Mouse (Mus musculus): ENCODE measurements around the gene Kdm7a.

Gene Kdm7a

DNA sequence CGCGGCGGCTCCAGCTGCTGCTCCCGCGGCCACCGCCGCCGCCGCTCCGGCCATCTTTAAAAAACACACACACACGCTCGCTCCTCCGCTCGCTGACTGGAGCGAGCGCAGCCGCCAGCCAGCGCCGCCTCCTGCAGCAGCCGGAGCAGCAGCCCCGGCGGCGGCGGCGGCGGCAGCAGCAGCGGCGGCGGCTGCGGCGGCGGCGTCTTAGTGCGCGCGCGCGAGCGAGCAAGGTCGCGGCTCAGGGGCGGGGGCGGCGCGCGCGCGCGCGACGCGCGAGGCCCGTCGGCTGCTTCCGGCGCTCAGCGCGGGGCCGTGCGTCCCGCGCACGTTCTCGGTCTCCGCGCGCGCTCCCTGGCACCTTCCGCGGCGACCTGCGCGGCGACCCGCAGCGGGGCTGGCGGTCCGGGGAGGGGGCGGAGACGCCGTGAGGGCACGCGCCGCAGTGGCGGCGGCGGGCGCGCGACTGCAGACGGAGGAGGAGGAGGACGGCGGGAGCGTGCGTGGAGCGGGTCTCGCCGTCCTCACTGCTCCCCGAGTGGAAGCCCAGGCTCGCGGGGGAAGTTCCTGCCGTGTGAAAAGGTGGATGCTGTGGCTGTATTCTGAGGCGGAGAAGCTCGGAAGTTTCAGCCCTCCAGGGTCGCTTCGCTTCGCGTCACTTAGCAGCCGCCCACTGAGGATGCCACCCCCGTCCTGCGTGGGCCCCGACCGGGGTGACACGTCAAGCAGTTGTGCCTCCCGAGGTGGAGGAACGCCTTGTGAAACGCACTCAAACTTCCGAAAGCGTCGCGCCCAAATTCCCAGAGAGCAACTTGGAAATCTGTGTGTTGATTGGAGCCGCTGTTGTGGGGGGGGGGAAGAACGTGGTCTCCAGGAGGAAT is at the start of gene Kdm7a:
Gene Kdm7a, minus strand, starts transcription at position 209 of the 881 bp plus-strand sequence.
- DNase-seq: peak; percentile 100

GRCm38 (mm10) chr6:39255271-39255670 is 48.7 kb upstream of the Kdm7a start:
- no peak for DNase-seq

DNA sequence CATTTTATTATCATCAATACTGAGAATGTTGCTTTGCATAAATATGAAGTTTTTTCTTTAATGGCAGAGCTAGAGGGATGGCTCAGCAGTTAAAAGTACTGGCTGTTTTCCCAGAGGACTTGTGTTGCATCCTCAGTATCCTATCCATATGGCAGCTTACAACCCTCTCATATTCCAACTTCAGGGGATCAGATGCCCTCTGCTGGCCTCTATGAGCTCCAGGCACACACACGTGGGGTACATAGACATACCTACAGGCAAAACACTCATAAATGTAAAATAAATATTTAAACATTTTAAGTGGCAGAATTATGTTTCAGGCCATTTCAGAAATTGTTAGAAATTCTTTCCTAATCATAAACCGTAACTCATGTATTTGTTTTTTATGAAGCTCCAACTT is 43.5 kb upstream of the Kdm7a start:
- no peak for DNase-seq

GRCm38 (mm10) chr6:39249176-39249770 is 42.7 kb upstream of the Kdm7a start:
- no peak for DNase-seq

- peak; percentile 92 for DNase-seq
Measured at GRCm38 (mm10) chr6:39244066-39244465, 37.5 kb upstream of the Kdm7a start.

DNA sequence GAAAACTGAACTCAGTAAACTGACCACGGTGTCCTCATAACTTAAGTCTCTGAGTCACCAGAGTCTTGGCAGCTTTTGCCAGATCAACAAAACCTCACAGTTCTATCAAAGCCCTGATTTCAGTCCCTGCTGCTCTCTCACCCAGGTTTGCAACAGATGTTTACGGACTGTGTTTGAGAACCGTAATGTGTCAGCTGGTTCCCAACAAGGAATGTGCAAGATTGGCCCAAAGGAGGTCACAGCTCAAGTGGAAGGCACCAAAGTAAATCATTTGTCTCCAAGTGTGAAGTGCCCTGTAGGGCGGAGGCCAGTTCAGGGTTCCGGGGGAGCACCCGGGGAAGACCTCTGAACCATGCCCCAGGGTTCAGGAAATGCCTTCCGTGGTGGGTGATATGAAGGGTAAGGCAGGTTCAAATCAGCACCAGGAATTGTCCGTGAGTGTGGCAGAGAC is 36.9 kb upstream of the Kdm7a start:
- peak; percentile 96 for DNase-seq

- DNase-seq: peak; percentile 98
Measured at GRCm38 (mm10) chr6:39242718-39243471, 36.3 kb upstream of the Kdm7a start.

DNA sequence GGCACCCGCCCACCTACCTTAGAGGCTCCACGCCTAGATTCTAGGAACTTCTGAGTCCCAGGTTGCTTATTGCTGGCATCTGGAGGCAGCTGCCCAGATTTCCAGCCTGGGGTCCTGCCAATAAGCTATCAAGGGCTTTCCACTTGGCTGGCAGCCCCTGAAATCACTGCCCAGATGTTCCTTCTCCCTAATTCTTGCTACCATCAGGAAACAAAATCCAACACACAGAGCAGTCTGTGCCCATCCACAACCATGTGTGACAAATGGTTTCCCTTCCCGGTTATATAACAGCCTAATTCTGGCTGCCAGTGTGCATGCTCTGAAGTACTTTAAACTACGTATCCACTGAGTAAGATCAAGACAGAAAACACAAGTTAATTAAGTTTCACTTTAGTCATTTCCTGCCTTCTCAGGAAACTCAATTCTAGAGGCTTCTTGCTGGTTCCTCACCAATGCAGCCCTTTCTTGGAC is 34.9 kb upstream of the Kdm7a start:
- peak; percentile 94 for DNase-seq

- DNase-seq: no peak
Measured at GRCm38 (mm10) chr6:39240956-39241355, 34.4 kb upstream of the Kdm7a start.

GRCm38 (mm10) chr6:39237887-39238286 is 31.3 kb upstream of the Kdm7a start:
- no peak for DNase-seq

- peak; percentile 92 for DNase-seq
Measured at GRCm38 (mm10) chr6:39232617-39233016, 26.0 kb upstream of the Kdm7a start.

- DNase-seq: peak; percentile 94
Measured at GRCm38 (mm10) chr6:39230664-39231063, 24.1 kb upstream of the Kdm7a start.

DNA sequence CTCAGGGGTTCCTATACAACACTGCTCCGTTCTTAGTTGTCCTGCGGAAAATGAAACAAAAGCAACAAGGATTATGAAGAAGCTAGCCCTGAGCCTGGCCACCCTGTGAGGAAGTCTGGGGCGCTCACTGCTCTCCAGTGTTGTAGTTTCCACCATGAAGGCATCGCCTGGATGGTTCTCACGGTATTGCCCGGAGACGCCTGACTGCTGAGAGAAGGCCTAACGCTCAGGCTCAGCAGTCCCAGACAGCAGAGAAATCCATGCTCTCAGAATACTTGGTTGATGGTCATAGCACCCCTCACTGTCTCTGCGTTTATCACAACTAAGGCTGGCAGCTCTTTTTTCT is 20.0 kb upstream of the Kdm7a start:
- DNase-seq: peak; percentile 93

GRCm38 (mm10) chr6:39225876-39226609 is 19.5 kb upstream of the Kdm7a start:
- peak; percentile 92 for DNase-seq

GRCm38 (mm10) chr6:39223328-39223885 is 16.8 kb upstream of the Kdm7a start:
- DNase-seq: no peak

DNA sequence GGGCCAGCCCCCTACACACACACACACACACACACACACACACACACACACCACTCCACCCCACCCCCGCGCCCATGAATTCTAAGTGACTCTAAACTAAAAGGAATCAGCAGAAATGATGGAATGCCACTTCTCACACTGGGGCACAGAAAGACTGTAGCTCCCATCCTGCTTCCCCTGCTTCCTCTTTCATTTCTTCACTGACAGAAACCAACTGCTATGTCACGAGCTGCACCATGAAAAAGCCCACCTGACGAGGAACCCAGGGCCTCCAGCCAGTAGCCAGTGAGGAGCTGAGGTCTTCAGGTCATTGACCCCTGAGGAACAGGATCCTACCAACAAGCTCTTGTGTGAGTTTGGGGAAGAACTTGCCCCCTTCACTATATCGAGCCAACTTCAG is 15.9 kb upstream of the Kdm7a start:
- peak; percentile 90 for DNase-seq

DNA sequence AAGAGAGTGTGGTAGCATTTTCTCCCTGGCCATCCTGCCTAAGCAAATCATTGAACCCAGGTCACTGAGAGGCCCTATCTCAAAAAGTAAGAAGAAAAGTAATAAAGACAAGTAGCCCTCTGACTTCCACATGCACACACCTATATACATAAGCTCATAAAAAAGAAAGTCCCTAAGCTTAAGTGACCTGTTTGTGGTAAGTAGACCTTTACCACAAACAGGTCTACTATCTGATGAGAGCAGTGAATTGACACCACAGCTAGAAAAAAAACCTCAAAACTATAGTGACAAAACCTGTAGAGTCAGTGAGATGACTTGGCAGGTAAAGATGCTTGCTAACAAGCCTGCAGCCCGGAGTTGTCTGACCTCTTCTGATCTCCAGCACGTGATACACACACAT is 11.4 kb upstream of the Kdm7a start:
- no peak for DNase-seq

DNA sequence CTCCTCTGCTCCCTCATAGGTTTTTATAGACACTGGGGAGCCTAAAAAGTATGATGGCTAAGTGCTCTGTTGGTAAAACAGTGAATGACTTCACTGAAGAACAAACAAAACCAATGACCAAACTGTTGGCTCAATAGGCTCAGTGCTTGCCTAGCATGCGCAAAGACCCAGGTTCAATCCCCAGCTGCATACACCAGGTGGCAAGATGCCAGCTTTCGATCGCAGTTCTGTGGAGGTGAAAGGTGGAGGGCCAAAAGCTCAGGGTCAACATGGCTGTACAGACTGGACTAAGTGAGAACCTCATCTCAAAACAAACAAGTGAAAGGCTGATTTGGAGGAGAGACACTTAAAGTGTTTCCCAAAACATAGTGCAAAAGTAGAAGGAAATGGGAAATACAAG is 10.5 kb upstream of the Kdm7a start:
- no peak for DNase-seq

GRCm38 (mm10) chr6:39214949-39215606 is 8.5 kb upstream of the Kdm7a start:
- no peak for DNase-seq

- peak; percentile 36 for DNase-seq
Measured at GRCm38 (mm10) chr6:39209677-39210076, 3.1 kb upstream of the Kdm7a start.

- peak; percentile 66 for DNase-seq
Measured at GRCm38 (mm10) chr6:39208181-39208580, 1.6 kb upstream of the Kdm7a start.

All from heart, adult 11 months (tissue).